Mouse (Mus musculus) G1E-ER4 (cell line): ENCODE data around the gene Sept8. TPM values are rescaled to one million over a fixed set of nuclear protein-coding genes. Genes with fewer than 3 reads are reported as not detected.
A peak's percentile ranks its signal among the peaks of the same experiment; 100 is the strongest.

ENCODE experiments used
- GATA1 ChIP-seq: IDR thresholded peaks from one replicate; pipeline ENCODE4 v1.8.0; 2012; ENCODE audit warnings: low read length, inconsistent platforms
- polyA plus RNA-seq: library from polyadenylated mRNA; stranded (reverse); fragments of >175 nt; gene quantifications from 2 replicates; pipeline ENCODE4 v1.2.3, GENCODE M21; 2012

Gene Sept8
- polyA plus RNA-seq, 1 experiment, result 239 TPM

GRCm38 (mm10) chr11:53531578-53532230 is 12.6 kb downstream of the Sept8 start:
- TF ChIP-seq GATA1, result no peak

- TF ChIP-seq GATA1, result no peak
Measured at GRCm38 (mm10) chr11:53532231-53532620, 13.2 kb downstream of the Sept8 start.

- TF ChIP-seq GATA1, result no peak
Measured at GRCm38 (mm10) chr11:53539002-53539491, 20.0 kb downstream of the Sept8 start.

- no peak for TF ChIP-seq GATA1
Measured at GRCm38 (mm10) chr11:53540394-53540793, 21.3 kb downstream of the Sept8 start.

DNA sequence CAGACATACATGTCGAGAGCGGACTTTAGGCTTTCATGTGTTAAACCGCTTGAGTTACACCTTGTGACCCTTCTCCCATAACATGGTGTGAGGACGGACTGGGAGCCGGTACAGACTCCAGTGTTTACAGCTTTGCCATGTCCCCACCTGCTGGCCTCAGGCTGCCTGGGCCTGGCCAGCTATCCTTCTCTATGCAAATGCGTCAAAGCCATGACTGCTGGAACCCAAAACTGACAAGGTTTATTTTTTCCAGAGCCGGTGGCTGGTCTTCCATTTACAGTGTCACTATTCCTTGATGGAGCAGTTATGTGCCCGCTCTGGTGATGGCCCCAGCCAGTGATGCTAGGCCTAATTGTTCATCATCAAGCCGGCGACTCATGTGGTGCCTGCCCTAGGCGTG is 22.2 kb downstream of the Sept8 start:
- no peak for TF ChIP-seq GATA1

DNA sequence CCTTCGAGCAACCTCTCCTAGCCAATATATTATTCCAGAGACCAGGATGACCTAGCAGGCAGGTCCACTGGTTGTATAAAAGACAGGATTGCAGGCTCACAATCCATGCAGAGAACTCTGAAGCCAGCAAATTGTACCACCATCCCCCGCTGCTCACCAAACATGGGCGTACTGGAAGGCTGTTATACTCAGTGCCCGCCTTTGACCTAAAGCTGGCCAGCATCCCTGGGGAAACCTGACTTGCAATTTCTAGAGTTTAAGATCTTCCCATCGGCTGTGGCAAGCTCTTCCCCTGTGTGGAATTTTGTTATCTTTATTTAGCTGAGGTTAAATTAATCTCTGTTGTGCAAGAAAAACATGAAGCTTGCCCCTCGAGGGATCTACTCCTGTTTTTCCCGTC is 24.0 kb downstream of the Sept8 start:
- no peak for TF ChIP-seq GATA1

DNA sequence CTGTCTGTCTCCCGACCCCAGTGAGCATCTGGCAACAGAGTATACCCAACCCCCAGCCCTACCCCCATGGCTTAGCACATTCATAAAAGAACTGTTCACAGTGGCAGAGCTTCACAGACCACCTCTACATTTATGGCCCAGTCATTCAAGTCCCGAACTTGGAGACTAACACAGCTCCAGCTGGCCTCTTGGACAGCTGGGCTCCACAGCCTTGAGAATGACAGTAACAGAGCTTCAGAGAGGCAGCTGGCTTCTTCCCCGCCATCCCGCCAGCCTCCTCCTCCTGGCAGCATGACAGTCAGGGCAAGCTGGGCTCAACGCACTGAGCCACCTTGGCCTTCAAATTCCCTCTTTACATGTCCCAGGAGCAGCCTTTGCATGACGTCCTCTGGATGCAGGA is 27.2 kb downstream of the Sept8 start:
- no peak for TF ChIP-seq GATA1

DNA sequence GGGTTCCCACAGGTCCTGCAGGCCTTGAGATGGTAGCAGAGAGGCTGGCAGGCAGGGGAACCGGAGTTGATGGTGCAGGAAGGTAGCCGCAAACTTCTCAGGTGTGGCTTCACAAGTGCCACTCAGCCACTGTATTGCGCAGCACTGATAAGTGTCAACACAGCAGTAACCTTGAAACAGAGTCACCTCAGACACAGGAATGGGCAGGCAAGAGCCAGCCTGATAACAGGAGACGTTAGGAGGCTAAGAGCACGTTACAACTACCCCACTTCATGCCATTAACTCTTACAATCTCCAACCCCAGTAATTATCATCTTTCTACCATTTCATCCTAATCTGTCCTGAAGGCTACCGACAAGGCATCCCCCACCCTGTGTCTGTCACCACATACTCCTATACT is 28.5 kb downstream of the Sept8 start:
- TF ChIP-seq GATA1, result no peak

DNA sequence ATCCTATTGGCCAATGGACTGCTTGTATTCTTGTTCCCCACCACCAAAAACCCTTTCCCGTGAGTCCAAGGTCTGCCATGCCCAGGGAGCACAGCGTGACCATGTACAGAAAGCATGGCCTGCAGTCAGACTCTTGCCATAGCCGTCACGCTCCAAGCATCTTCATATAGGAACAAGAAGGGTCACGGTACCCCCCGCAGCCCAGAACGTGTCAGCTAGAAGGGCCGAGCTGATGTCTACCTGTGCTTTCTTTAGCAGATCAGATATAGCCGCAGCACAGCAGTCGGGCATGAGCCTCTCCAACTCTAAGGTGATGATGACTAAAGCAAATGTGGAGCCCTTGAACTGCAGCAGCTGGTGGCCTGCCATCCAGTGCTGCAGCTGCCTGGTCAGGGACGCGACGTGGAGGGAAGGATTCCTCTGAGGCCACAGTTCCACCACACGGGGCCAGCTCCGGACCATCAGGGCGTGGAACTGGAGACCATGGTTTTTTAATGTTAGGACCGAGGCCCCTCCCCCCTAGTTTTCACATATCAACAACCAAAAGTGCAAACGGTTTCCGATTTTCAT is 29.1 kb downstream of the Sept8 start:
- no peak for TF ChIP-seq GATA1

- TF ChIP-seq GATA1, result no peak
Measured at GRCm38 (mm10) chr11:53550714-53551113, 31.7 kb downstream of the Sept8 start.

GRCm38 (mm10) chr11:53551754-53552153 is 32.7 kb downstream of the Sept8 start:
- TF ChIP-seq GATA1, result no peak

DNA sequence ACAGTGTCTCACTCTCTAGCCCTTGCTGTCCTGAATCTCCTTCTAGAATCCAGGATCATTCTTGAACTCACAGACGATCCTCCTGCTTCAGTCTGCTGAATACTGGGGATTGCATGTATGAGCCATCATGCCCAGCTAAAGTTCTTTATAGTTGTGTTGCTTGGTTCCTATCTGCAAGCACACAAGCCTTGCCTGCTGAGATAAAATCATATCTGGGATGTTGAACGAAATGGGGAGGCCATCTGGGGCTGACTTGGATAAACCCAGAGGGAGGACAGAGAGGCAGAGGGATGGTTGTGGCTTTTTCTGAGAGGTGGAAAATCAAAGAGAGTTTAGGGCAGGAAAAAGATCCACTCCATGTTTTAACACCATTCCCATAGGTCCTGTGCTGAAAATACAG is 42.9 kb downstream of the Sept8 start:
- TF ChIP-seq GATA1, result peak; percentile 55

- no peak for TF ChIP-seq GATA1
Measured at GRCm38 (mm10) chr11:53566646-53567045, 47.6 kb downstream of the Sept8 start.

DNA sequence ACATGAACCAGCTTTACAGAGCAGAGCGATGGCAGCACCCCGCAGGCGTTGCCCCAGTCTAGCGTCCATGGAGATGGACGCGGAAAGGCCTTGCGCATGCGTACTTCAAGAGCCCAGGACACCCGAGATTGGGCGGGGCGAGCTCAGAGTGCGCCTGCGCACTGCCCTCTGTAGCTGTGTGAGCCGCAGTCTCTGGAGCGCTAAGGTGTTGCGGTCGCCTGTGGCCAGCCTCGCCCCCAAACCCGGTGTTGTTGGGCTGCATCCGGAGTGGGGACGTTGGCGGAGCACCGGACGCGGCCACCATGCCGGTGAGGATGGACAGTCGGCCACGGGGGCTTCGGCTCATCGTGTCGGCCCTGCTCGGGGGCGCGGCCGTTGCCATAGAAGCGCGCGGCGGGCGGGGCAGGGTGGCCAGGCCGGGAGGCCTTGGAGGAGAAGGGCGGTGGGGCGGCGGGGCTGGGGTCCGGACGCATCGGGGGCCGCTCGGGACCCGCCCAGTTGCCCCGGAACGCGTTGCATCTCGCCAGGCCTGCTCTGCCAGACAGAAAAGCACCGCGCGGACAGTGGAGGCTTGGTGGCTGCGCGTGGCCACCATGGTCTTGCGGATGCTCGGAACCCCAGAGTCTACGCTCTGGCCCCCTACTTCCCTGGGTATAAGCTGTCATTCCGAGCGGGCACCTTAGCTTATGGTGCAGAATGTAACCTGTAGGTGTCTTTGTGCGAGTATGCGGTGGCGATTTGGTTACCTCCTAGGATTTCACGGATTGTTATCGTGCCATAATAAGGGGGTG is 48.4 kb downstream of the Sept8 start, which contains the start of gene Kif3a:
Kif3a (plus strand) TSS at position 156 of the 791 bp plus-strand sequence.
- TF ChIP-seq GATA1, result no peak

DNA sequence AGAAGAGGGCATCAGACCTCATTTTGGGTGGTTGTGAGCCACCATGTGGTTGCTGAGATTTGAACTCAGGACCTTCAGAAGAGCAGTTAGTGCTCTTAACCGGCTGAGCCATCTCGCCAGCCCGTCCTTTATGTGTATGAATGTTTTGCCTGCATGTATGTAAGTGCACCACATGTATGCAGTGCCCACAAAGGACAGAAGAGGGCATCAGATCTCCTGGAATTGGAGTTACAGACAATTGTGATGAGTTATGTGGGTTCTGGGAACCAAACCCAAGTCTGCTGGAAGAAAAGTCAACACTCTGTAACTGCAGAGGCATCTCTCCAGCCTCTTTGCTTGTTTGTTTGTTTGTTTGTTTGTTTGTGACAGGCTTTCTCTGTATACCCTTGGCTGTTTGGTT is 61.5 kb downstream of the Sept8 start:
- TF ChIP-seq GATA1, result no peak

- TF ChIP-seq GATA1, result no peak
Measured at GRCm38 (mm10) chr11:53583151-53583550, 64.1 kb downstream of the Sept8 start.
